Mouse (Mus musculus): ENCODE data around the gene Tbata.

Tbata gene

GRCm38 (mm10) chr10:61171654-61172053 lies at the start of gene Tbata:
Gene Tbata, plus strand, starts transcription at chr10:61171954.
- no peak for ATAC-seq (ENCODE audit: low TSS enrichment)

- ATAC-seq (ENCODE audit: low TSS enrichment) = no peak
Measured at GRCm38 (mm10) chr10:61123276-61123913, 48.4 kb upstream of the Tbata start.

GRCm38 (mm10) chr10:61124462-61124861 lies 47.3 kb upstream of the Tbata start:
- ATAC-seq (ENCODE audit: low TSS enrichment) = no peak

- no peak for ATAC-seq (ENCODE audit: low TSS enrichment)
Measured at GRCm38 (mm10) chr10:61128701-61129365, 42.9 kb upstream of the Tbata start.

GRCm38 (mm10) chr10:61130959-61131358 lies 40.8 kb upstream of the Tbata start:
- ATAC-seq (ENCODE audit: low TSS enrichment) = no peak

GRCm38 (mm10) chr10:61134041-61134440 lies 37.7 kb upstream of the Tbata start:
- ATAC-seq (ENCODE audit: low TSS enrichment) = no peak

GRCm38 (mm10) chr10:61135226-61135839 lies 36.4 kb upstream of the Tbata start:
- ATAC-seq (ENCODE audit: low TSS enrichment) = no peak

- ATAC-seq (ENCODE audit: low TSS enrichment) = no peak
Measured at GRCm38 (mm10) chr10:61137567-61137966, 34.2 kb upstream of the Tbata start.

GRCm38 (mm10) chr10:61143343-61143742 lies 28.4 kb upstream of the Tbata start:
- ATAC-seq (ENCODE audit: low TSS enrichment) = no peak

GRCm38 (mm10) chr10:61145766-61146118 lies 26.0 kb upstream of the Tbata start:
- ATAC-seq (ENCODE audit: low TSS enrichment) = no peak

- peak; percentile 47; the same call in 1 of the 2 replicates for ATAC-seq (ENCODE audit: low TSS enrichment)
Measured at GRCm38 (mm10) chr10:61146119-61146806, 25.5 kb upstream of the Tbata start.

- peak; percentile 36 for ATAC-seq (ENCODE audit: low TSS enrichment)
Measured at GRCm38 (mm10) chr10:61146807-61147156, 25.0 kb upstream of the Tbata start.

GRCm38 (mm10) chr10:61147157-61148040 lies 24.4 kb upstream of the Tbata start, which contains the start of gene Sgpl1:
Gene Sgpl1, minus strand, starts transcription at chr10:61147703.
- ATAC-seq (ENCODE audit: low TSS enrichment) = peak; percentile 88

- ATAC-seq (ENCODE audit: low TSS enrichment) = no peak
Measured at GRCm38 (mm10) chr10:61149476-61149875, 22.3 kb upstream of the Tbata start.

- ATAC-seq (ENCODE audit: low TSS enrichment) = no peak
Measured at GRCm38 (mm10) chr10:61150616-61151015, 21.1 kb upstream of the Tbata start.

GRCm38 (mm10) chr10:61152131-61152530 lies 19.6 kb upstream of the Tbata start:
- ATAC-seq (ENCODE audit: low TSS enrichment) = no peak

- no peak for ATAC-seq (ENCODE audit: low TSS enrichment)
Measured at GRCm38 (mm10) chr10:61155611-61156010, 16.1 kb upstream of the Tbata start.

GRCm38 (mm10) chr10:61156453-61156852 lies 15.3 kb upstream of the Tbata start:
- no peak for ATAC-seq (ENCODE audit: low TSS enrichment)

- no peak for ATAC-seq (ENCODE audit: low TSS enrichment)
Measured at GRCm38 (mm10) chr10:61158594-61158993, 13.2 kb upstream of the Tbata start.

GRCm38 (mm10) chr10:61160089-61160488 lies 11.7 kb upstream of the Tbata start:
- ATAC-seq (ENCODE audit: low TSS enrichment) = no peak

GRCm38 (mm10) chr10:61160671-61161070 lies 11.1 kb upstream of the Tbata start:
- no peak for ATAC-seq (ENCODE audit: low TSS enrichment)

- no peak for ATAC-seq (ENCODE audit: low TSS enrichment)
Measured at GRCm38 (mm10) chr10:61162366-61162765, 9.4 kb upstream of the Tbata start.

All from frontal cortex, adult (tissue).